Mouse (Mus musculus): ENCODE data around the gene Fndc3b.

DNA sequence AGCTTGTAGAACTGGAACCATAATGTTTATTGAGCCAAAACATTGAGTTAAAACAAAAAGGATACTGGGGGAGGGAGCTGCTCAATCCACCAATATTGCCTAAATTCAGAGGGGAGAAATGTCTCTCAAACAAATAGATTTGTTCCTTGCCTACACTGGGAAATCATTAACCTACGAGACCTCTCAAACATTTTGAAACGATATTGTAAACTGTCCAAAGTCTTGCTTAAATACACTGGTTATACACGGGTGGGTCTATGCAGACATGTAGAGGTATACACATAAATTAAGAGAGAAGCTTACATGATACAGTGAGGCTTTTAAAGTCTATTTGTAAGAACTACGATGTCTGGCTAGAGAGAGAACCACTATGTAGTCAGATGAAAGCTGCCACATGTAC is 151.8 kb downstream of the Fndc3b start:
- TF ChIP-seq MAX (IDR thresholded peaks at IDR 0.05) (no peak), CTCF (IDR thresholded peaks at IDR 0.05; ENCODE audit: control insufficient read depth, insufficient read depth, insufficient read length) (no peak), MYOG (IDR thresholded peaks at IDR 0.05; ENCODE audit: control insufficient read depth, extremely low read depth, insufficient read length) (no peak), CEBPB (IDR thresholded peaks at IDR 0.05; ENCODE audit: low read depth) (no peak), USF1 (IDR thresholded peaks at IDR 0.05; ENCODE audit: low read depth) (no peak)

Measured in C2C12 (cell line).